Mouse (Mus musculus): ENCODE measurements at regions not wholly inside any gene's neighbourhood (a gene's known extent, or its start where the extent isn't known, plus 50 kb on each side); places are given as distances from the start of the nearest gene placed in this dataset.

DNA sequence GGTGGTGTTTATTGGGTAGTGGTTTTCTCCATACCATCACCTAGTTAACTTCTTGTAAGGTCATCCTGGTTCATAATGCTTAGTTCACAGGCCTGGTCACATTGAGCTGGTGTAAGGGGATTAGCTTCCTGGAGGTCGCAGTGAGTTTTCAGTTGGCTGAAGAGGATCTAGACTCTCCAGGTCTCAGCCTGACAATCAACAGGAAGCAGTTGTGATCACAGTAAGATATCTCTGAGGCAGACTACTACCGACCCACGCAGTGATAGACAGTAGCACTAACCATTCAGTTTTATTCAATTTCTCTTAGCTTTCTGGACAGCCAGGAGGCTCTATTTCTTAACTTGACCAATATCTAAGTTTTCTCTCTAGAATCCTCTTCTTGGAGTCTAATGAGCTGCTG is 108.5 kb upstream of the Prdm1 start:
- no peak for ATAC-seq

DNA sequence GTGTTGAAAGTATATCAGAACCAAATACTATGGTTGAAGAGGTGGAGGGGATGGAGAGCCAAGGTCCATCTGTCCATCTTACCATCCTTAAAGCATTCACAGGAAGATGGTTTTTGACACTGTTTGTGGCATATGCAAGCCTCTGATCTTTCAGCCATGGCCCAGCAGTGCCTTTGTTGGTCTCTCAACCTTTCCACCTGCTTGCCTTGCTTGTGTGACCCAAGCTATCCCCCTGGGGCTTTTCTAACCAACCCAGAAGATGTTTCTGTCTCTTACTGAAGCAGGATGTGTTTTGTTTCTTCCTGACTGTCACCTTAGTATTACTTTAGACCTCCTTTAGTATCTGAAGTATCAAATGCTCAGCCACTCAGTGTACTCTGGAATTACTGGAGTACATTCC is 107.8 kb upstream of the Prdm1 start:
- no peak for ATAC-seq

DNA sequence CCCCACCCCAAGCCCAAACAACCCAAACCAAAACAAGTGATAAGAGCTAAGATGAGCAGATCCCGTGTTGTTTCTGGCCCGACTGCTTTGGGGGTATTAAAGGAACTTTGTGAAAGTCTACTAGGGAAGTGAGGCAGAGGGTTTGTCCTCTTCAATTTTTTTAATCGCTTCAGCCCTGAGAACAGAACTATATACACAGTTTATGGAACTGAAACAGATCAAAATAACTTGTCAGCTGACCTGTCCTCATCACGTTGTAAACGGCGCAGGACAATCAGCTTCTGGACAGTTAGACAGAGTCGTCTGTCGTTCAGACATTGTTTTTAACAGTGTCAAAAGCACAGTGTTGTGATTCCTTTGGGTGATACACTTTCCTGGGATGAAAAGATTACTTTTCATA is 103.3 kb upstream of the Prdm1 start:
- no peak for ATAC-seq

DNA sequence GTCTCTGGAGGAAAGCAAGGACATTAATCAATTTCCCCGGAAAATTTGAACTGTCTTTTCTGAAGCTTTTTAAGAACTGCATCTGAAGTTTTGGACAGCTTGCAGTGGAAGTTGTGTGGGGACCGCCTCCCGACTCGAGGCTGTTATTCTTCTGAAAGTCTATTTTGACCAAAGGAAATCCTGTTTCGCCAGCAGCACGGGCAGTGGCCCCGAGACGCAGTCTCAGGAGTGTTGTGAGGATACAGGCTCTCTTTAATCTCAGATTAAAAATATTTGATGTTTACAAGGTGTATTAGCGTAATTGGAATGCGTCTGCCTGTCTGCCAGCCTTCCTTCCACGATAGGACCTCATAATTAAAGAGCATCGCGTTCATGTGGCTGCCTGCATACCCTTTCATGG is 102.2 kb upstream of the Prdm1 start:
- no peak for ATAC-seq

DNA sequence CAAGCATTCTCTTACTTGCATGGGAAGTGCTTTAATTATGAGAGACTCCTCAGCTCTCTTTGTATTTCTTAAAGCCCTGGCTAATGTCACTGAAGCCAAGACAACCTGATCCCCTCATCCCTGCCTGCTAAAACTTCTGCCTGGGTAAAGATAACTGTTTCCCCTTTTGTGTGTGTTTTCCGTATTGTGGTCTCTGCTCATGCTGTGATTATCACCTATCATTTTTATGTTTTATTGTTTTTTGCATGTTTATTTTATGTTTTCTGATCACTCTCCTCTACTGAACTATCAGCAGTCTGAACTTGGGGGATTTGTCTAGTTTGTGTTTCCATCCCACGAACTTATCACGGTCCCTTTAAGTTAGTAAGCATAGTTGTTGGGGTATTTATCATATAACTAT is 100.1 kb upstream of the Prdm1 start:
- ATAC-seq: no peak

DNA sequence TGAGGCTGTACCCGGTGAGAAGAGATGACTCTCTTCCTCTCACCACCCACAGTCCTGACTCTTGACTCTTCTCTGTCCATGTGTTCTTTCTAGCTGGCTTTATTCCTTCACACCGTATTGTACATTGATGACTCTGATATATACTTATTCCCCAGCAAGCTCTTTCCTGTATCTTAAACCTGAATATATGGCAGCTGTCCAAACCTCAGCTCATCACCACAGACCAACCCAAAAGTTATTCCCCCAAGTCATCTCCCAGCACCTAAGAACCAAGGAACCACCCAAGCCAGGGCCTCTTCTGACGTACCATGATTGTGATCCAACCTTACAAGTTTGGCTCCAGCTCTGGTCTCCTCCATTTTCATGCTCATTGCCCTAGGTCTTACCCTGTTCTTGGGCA is 99.1 kb upstream of the Prdm1 start:
- no peak for ATAC-seq

DNA sequence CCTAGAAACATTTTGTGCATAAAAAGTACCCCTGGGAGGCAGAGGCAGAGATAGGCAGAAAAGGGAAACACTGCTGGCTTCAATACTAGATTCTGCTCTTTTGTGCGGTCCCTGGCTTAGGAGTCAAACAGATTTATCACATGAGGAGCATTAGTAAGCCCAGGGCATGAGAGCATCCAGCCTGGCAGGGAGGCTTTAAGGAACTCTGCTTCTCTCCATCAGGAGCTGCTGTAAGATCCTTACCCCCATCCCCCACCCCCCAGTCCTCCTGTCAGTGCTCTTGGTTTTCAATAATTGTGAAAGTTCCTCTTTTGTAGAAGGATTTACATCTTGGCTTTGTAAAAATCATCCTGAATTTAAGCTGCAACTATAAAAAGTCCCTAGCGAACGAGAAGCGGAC is 97.2 kb upstream of the Prdm1 start:
- no peak for ATAC-seq

DNA sequence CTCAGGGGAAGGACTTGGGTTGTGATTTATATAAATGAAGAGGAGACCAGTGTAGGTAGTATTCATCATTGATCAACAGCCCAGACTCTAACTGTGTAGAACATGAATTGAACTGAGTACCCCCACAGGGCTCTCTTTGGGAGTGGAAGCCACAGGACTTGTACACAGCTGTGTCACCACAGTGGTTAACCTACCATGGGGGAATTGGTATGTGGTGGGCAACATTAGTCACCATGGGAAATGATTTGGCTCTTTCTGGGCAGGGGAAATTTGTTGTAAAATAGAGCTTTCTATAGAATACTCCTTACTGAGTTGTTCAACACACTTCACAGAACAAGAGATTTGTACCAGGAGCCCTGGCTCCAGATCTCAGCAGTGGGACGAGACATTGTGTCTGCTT is 87.3 kb upstream of the Prdm1 start:
- no peak for ATAC-seq

DNA sequence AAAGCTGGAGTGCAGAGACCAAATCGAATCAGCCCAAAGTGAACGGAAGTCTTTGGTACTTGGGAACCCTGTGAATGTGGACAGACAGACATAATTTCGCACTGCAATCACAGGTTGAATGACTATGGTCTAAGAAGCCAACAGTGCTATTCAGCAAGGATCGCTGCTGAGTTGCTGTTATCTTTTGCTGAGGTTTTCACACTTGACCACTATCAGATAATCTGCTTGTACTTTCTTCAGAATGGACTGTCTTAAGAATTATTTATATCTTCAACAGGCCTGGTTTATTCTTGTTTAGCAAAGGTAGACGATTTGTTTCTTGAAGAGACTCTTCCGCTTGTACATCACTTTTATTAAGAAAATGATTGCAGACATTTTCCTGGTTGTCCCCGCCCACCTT is 84.3 kb upstream of the Prdm1 start:
- no peak for ATAC-seq

DNA sequence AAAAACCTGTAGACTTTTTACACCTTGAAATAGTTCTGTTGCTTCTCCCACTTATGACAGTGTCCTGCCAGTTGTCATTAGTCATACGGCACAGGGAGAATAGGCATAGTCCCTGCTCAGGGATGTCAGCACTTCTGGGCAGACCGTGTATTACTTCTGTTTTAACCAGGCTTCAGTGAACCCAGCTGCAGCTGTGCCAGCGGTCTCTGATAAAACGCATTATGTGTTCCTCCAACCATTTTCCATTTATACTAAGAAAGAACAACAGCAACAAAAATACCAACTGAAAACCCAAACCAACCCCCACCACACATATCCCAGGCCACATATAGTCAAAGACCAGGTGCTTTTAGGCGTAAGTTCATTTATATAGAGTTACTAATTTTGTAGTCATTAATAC is 83.1 kb upstream of the Prdm1 start:
- no peak for ATAC-seq

DNA sequence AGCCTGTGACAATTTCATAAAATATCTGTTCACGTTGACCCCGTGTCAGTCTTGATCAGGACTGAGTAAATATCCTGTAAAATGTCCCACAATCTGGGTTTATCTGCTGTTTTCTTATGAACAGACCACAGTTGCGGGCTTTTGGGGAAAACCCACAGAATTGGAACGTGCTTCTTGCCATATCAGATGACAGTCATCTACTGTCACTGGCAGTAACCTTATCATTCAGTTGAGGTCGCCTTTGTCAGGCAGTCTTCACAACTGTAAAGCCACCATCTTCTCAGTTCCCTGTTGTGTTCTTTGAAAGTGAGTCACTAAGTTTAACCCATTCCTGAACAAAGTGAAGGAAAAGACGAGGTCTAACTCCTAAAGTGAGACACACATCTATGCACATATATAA is 80.9 kb upstream of the Prdm1 start:
- ATAC-seq: no peak

DNA sequence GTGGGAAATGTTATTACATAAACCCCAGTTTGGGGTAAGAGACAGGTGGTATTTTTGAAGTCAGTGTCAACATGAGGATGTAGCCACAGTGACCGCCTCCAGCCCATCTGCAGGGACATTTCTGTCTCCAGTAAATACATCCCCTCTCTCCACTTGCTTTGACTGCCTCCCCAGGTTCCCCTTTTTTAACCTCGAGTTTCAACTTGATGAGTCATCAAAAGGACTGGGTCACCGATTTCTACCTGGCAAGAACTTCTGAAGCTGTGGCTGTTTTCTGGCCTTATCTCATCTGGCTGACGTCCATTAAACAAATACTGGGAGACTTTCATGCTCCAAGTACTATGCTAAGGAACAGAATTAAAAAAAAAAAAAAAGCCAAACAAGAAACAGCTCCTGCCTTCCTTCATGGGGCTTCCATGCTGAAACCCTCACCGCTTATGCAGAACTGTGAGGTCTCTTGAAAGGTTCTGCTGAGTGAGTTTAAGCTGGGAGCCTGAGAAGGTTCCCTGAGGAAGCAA is 79.1 kb upstream of the Prdm1 start:
- no peak for ATAC-seq

DNA sequence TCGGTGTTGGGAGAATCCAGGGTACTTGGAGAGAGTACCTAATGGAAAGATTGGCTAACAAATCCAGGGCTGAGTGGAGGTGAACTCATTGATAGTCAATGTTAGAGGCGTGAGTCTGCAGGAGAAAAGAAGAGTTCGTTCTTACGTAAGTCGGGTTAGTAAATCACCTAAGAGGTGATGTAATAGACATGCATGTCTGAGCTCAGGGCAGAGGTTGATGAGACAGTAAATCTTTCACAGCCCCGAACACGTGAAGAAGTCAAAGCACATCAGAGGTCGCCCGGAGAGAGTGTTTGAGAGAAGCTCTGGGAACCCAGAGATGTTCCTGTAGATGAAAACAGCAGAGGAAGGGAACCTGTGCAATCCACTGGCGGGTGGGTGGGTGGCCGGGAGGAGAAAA is 76.2 kb upstream of the Prdm1 start:
- no peak for ATAC-seq

DNA sequence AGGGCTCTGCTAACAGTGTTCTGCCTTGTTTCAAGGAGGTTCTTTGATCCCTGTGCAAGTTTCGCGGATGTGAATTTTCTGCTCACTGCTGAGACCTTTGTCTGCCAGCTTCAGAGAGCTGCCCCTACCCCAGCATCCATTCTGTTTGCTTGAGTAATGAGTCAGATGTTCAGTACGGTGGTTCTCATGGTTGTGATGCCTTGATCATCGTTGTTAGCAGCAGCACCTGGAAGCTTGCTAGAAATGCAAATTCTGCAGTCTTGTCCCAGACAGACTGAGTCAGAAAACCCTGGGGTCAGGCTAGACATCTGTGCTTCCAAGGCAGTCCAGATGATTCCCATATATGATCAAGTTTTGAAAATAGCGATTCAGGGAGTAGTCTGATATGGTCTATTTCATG is 75.2 kb upstream of the Prdm1 start:
- no peak for ATAC-seq

DNA sequence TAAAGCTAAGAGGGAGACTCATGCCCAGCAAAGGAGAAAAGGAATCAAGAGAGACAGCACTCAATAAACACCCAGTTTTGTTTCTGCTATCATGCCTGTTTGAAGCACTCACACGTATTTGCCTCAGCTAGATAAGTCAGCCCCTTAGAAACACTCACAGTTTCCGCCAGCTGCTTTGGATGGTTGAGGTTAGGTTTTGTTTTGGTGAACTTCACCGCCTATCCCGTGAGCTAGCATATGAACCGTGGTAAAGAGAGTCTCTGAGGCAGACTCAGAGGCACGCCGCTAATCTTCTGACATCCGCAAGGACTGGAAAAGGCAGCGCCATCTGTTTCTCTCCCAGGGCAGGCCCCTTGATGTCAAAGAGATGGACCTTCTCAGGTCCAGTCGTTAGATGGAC is 73.2 kb upstream of the Prdm1 start:
- ATAC-seq: no peak

DNA sequence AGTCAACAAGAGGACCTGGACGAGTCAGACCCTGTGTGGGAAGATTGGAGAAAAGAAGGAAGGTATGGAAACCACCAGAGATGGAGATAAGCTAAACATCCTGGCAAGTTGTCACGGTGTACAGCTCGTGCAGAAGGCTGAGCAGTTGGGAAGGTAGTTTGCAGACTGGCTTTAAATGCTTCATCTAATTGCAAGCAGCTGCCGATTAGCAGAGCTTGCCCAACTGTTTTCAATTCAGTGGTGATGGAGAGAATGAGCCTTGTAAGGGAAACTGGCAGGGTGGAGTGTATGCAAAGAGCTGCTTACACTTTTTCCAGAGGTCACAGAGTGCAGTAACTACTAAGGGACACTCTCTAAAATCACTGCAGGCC is 71.6 kb upstream of the Prdm1 start:
- no peak for ATAC-seq

DNA sequence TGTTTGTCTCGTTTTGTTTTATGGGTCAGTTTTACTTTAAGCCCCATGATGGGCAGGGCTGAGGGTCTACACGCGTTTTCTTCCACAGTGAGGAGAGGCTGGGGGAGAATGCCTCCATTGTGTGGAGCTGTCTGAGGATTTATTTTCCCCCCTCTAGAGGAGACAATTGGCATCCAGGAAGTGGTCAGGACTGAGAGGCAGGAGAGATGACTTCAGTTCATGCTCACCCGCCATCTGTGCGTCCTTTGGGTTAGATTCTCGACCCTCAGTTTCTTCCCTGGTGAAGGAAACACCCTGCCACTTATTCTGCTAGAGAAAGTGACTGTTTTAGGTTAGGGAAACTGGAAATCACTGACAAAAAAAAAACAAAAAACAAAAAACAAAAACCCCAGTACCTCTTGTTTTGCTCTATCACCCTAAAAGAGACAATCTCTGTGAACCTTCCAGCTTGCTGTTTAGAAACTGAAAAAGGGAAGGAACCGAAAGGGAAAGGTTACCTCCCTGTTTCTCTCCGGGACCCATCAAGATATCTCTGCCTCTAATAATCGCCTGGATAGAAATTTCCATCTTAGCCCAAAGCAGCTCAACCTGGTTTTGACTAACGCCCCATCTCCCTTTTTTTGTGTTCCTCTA is 71.1 kb upstream of the Prdm1 start:
- ATAC-seq: no peak

DNA sequence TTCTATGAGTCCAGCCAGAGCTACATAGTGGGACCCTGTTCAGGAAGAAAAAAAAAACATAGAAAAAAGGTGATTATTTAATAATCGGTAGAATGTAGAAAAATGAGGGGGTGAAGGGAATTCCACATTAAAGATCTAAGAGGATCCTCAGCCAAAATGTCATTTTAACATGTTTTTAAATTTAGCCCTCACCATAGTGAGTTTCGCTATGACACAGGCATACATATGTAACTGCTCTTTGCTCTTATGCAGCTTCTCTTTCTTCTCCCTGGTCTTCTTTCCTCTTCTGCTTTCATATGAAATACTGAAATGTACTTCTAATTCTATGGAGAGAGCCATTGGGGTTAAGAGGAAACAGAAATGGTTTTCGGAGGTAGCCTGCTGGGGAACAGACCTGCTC is 70.3 kb upstream of the Prdm1 start:
- ATAC-seq: no peak

DNA sequence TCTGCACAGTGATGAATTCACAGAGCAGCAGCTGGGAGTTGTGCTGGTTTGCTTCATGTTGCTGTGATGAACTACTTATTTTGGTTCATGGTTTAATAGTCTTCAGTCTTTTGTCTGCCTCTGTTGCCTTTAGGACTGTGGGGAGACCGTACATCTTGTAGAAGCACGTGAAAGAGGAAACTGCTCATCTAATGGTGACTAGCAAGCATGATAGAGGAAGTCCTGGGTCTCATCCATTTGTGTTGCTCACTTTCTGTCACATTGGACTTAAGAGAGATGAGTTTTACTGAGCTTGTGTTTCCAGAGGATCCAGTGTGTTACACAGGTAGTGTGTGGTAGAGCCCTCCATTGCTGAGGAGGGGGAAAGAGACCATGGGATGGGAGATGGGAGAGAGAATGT is 67.6 kb upstream of the Prdm1 start:
- ATAC-seq: no peak

DNA sequence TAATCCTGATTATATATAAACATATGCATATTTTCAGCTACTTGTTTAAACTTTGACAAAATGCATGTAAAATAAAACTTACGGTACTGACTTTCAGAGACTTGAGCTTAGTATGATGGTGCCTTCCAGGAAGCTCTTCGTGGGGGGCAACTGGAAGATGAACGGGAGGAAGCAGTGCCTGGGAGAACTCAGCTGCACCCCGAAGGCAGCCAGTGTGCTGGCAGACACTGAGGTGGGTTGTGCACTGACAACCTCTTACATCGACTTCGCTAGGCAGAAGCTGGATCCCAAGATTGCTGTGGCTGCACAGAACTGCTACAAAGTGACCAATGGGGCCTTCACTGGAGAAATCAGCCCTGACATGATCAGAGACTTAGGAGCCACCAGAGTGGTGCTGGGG is 61.5 kb upstream of the Prdm1 start:
- no peak for ATAC-seq

DNA sequence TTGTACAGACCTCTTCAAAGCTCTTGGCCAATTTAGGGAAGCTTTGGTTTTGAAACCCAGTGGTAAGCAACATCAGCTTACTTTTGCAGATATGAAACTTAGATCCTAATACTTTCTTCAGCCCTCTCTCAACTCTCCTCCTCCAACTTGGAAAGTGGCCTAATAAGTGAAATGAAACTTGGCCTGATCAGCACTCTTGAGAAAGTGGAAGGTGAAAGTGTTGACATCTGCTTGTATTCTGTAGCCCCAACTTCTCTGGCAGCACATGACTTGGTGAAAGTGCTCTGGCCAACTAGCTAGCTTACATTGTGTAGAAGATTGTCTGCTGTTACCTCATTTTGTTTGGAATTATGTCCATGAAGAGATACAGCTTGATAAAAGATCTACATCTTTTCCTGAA is 61.1 kb upstream of the Prdm1 start:
- ATAC-seq: no peak

DNA sequence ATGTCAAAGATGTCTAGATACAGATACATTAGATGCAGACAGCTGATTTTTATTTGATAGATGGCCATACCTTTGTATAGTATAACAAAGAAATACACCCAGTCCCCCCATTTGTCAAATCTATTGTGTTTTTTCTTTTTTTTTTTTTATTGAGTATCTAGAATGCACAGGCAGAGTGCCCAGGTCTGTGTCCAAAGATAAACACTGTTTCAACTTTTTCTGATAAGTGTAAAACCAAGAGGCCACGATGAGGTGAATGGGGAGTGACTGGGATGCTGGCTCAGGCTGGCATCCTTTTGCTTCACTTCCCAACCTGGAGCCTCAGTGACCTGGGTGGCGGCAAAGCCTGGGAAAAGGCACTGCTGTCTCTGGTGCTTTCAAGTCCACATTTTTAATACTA is 54.4 kb upstream of the Prdm1 start:
- ATAC-seq: no peak

Measured in inflammation-experienced regulatory T-cells, adult 6 months (primary cell).